Mouse (Mus musculus) regulatory T cell (primary cell): ENCODE measurements at regions not wholly inside any gene's neighbourhood (a gene's known extent, or its start where the extent isn't known, plus 50 kb on each side); places are given as distances from the start of the nearest gene placed in this dataset.

Source experiments
- in situ Hi-C: fragments of 300-600 bp; cut with MboI, MseI; formaldehyde crosslinking; loops from one replicate; pipeline ENCODE4 v1.15.1; 2025; ENCODE audit warnings: high pct_unique_total_duplicates

- in situ Hi-C loops: no loop called here
These were observed 217.0 kb upstream of the Tank start for GRCm38 (mm10) chr2:61361394-61361793.

- in situ Hi-C loops: no loop called here
These were observed 224.3 kb upstream of the Tank start for GRCm38 (mm10) chr2:61354104-61354503.

- in situ Hi-C loops: no loop called here
These were observed 230.9 kb upstream of the Tank start for GRCm38 (mm10) chr2:61347451-61347850.

GRCm38 (mm10) chr2:61346012-61346760 lies 232.2 kb upstream of the Tank start:
- in situ Hi-C loops: no loop called here

- in situ Hi-C loops: no loop called here
These were observed 233.1 kb upstream of the Tank start for GRCm38 (mm10) chr2:61345311-61345710.

GRCm38 (mm10) chr2:61344556-61345131 lies 233.7 kb upstream of the Tank start:
- in situ Hi-C loops: no loop called here

GRCm38 (mm10) chr2:61341254-61341653 lies 237.1 kb upstream of the Tank start:
- in situ Hi-C loops: no loop called here

GRCm38 (mm10) chr2:61319226-61319625 lies 259.2 kb upstream of the Tank start:
- in situ Hi-C loops: no loop called here

- in situ Hi-C loops: no loop called here
These were observed 268.0 kb upstream of the Tank start for GRCm38 (mm10) chr2:61310405-61310804.

- in situ Hi-C loops: no loop called here
These were observed 269.2 kb upstream of the Tank start for GRCm38 (mm10) chr2:61309219-61309618.

GRCm38 (mm10) chr2:61297135-61297534 lies 281.2 kb upstream of the Tank start:
- in situ Hi-C loops: no loop called here

- in situ Hi-C loops: no loop called here
These were observed 281.8 kb upstream of the Tank start for GRCm38 (mm10) chr2:61296606-61297005.

- in situ Hi-C loops: no loop called here
These were observed 283.0 kb upstream of the Tank start for GRCm38 (mm10) chr2:61295261-61295964.

GRCm38 (mm10) chr2:61288246-61288645 lies 290.1 kb upstream of the Tank start:
- in situ Hi-C loops: loop anchor here (10.0 kb wide), 1 partner anchor 553 kb away; no protein-coding TSS in a partner anchor

GRCm38 (mm10) chr2:61284706-61285105 lies 293.7 kb upstream of the Tank start:
- in situ Hi-C loops: loop anchor here (10.0 kb wide), 1 partner anchor 550 kb away; no protein-coding TSS in a partner anchor

GRCm38 (mm10) chr2:61283829-61284601 lies 294.4 kb upstream of the Tank start:
- in situ Hi-C loops: loop anchor here (10.0 kb wide), 1 partner anchor 549 kb away; no protein-coding TSS in a partner anchor

- in situ Hi-C loops: no loop called here
These were observed 305.7 kb upstream of the Tank start for GRCm38 (mm10) chr2:61272721-61273120.

- in situ Hi-C loops: no loop called here
These were observed 304.7 kb upstream of the Rbms1 start for GRCm38 (mm10) chr2:61267706-61268105.

GRCm38 (mm10) chr2:61250068-61250800 lies 287.2 kb upstream of the Rbms1 start:
- in situ Hi-C loops: no loop called here

GRCm38 (mm10) chr2:61247956-61248355 lies 285.0 kb upstream of the Rbms1 start:
- in situ Hi-C loops: no loop called here

GRCm38 (mm10) chr2:61247336-61247735 lies 284.3 kb upstream of the Rbms1 start:
- in situ Hi-C loops: no loop called here
